10 mouse cellular contexts compared by ENCODE assay signal in the genomic region with DNA sequence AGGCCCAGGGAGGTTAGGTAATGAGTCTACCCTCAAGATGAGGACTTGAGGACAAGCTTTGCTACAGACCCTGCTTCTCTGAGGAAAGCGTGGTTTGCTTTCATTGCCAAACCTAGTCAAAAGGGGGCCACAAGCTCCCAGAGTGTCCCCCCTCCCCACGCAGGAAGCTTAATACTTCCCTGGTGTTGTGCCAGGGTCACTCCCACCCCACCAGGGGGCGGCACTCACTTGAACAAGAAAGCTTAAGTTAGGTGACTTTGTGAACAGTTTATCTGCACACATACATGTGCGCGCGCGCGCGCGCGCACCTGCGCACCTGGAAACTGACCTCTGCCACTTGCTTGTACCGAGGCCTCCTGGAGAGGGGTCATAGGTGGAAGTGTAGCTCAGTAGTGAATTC. TPM values are rescaled to one million over a fixed set of nuclear protein-coding genes. Genes with fewer than 3 reads are reported as not detected.
A peak's percentile ranks its signal among the peaks of the same experiment; 100 is the strongest.
DNase-seq lines count a peak whose midpoint lies in the region; ATAC-seq and TF ChIP-seq lines count a peak whose summit lies in the region.
"Had no signal": no experiment of that assay in that cellular context is flagged by ENCODE, and none has a peak within 500 bp of the region (broad histone marks: within the 10 kb centered on the region; RNA-seq: fewer than 3 reads in every experiment).

No protein-coding gene starts in this region.

- no peak overlapping the region for H3K4me2 ChIP-seq in hindbrain, embryonic 11.5 days (replicated peaks; ENCODE audit: low read depth, low read length)
- H3K4me2 ChIP-seq in embryonic facial prominence, embryonic 14.5 days (ENCODE audit: low read depth, low read length): peak overlapping the region; percentile 62

- no peaks in the 10 kb centered on the region for H3K27me3 ChIP-seq in hindbrain, embryonic 11.5 days (ENCODE audit: control insufficient read depth, insufficient read depth, low read length)
- peaks cover 26% of the 10 kb centered on the region for H3K27me3 ChIP-seq in hindbrain, embryonic 10.5 days (ENCODE audit: insufficient read depth, poor library complexity, severe bottlenecking)
- no peaks in the 10 kb centered on the region for H3K27me3 ChIP-seq in ES-Bruce4 (ENCODE audit: control insufficient read depth, insufficient read depth, low read length, poor library complexity, severe bottlenecking)
- H3K27me3 ChIP-seq in embryonic facial prominence, embryonic 14.5 days (replicated peaks; ENCODE audit: control insufficient read depth, insufficient read depth, low read length): no peaks in the 10 kb centered on the region
- peaks cover 45% of the 10 kb centered on the region for H3K27me3 ChIP-seq in midbrain, embryonic 10.5 days (ENCODE audit: low read depth, poor library complexity, severe bottlenecking)

- 86% methylated on average over 13 of the region's 13 CpGs for WGBS in hindbrain, embryonic 11.5 days
- 85% methylated on average over 13 of the region's 13 CpGs for WGBS in hindbrain, embryonic 10.5 days
- WGBS in embryonic facial prominence, embryonic 14.5 days: 82% methylated on average over 13 of the region's 13 CpGs
- 77% methylated on average over 13 of the region's 13 CpGs for WGBS in midbrain, embryonic 10.5 days

- H3K27ac ChIP-seq in hindbrain, embryonic 11.5 days (ENCODE audit: low read depth, low read length): no peak overlapping the region
- no peak overlapping the region for H3K27ac ChIP-seq in hindbrain, embryonic 10.5 days
- no peak overlapping the region for H3K27ac ChIP-seq in ES-Bruce4 (ENCODE audit: insufficient read depth, low read length)
- H3K27ac ChIP-seq in embryonic facial prominence, embryonic 14.5 days (replicated peaks; ENCODE audit: low read depth, low read length): no peak overlapping the region
- H3K27ac ChIP-seq in midbrain, embryonic 10.5 days (replicated peaks): no peak overlapping the region
- H3K27ac ChIP-seq: macrophage had no signal

- H3K9me3 ChIP-seq in hindbrain, embryonic 11.5 days (ENCODE audit: control insufficient read depth, low read length): no peaks in the 10 kb centered on the region
- no peaks in the 10 kb centered on the region for H3K9me3 ChIP-seq in hindbrain, embryonic 10.5 days
- no peaks in the 10 kb centered on the region for H3K9me3 ChIP-seq in ES-Bruce4 (replicated peaks; ENCODE audit: control insufficient read depth, insufficient read depth, low read length, poor library complexity, severe bottlenecking)
- no peaks in the 10 kb centered on the region for H3K9me3 ChIP-seq in embryonic facial prominence, embryonic 14.5 days (ENCODE audit: control insufficient read depth, low read length)
- H3K9me3 ChIP-seq in midbrain, embryonic 10.5 days (replicated peaks): no peaks in the 10 kb centered on the region

- H3K4me3 ChIP-seq in hindbrain, embryonic 11.5 days (ENCODE audit: low read depth, low read length): no peak overlapping the region
- no peak overlapping the region for H3K4me3 ChIP-seq in hindbrain, embryonic 10.5 days
- H3K4me3 ChIP-seq in ES-Bruce4 (ENCODE audit: low read depth, low read length): peak overlapping the region; percentile 43
- peak overlapping the region; percentile 53 for H3K4me3 ChIP-seq in embryonic facial prominence, embryonic 14.5 days (ENCODE audit: low read depth, low read length)
- no peak overlapping the region for H3K4me3 ChIP-seq in midbrain, embryonic 10.5 days

- no peak overlapping the region for H3K9ac ChIP-seq in hindbrain, embryonic 11.5 days (ENCODE audit: low read depth, low read length)
- H3K9ac ChIP-seq in ES-Bruce4 (ENCODE audit: low read depth, poor library complexity, severe bottlenecking): peak overlapping the region; percentile 75
- peak overlapping the region; percentile 25; the same call in 1 of the 2 replicates for H3K9ac ChIP-seq in embryonic facial prominence, embryonic 14.5 days (ENCODE audit: low read depth, low read length)

- DNase-seq in hindbrain, embryonic 11.5 days (ENCODE audit: low spot score): peak; percentile 9
- DNase-seq in hindbrain, embryonic 10.5 days (ENCODE audit: low spot score): no peak
- peak; percentile 36 for DNase-seq in embryonic facial prominence, embryonic 14.5 days (ENCODE audit: low spot score)
- DNase-seq in naive thymus-derived CD4-positive, alpha-beta T cell, adult 2 months (ENCODE audit: low read depth): peak; percentile 76
- DNase-seq in right cerebral cortex, postnatal 25 days: no peak
- no peak for DNase-seq in right cerebral cortex, postnatal 4 days
- DNase-seq in midbrain, embryonic 10.5 days (ENCODE audit: low spot score): no peak

- H3K36me3 ChIP-seq in hindbrain, embryonic 11.5 days (ENCODE audit: control insufficient read depth, insufficient read depth, low read length): no peaks in the 10 kb centered on the region
- H3K36me3 ChIP-seq in hindbrain, embryonic 10.5 days: peaks cover 10% of the 10 kb centered on the region; the same call in 1 of the 2 replicates
- no peaks in the 10 kb centered on the region for H3K36me3 ChIP-seq in ES-Bruce4 (ENCODE audit: control insufficient read depth, insufficient read depth, low read length, poor library complexity, severe bottlenecking)
- 0 out of 2 replicates have a peak, but pooled peaks cover 7% of the 10 kb centered on the region for H3K36me3 ChIP-seq in embryonic facial prominence, embryonic 14.5 days (ENCODE audit: control insufficient read depth, insufficient read depth, low read length)
- peaks cover 9% of the 10 kb centered on the region for H3K36me3 ChIP-seq in midbrain, embryonic 10.5 days

- no peak for TF ChIP-seq EP300 in ES-Bruce4 (IDR thresholded peaks at IDR 0.05; ENCODE audit: insufficient read depth, low read depth, low read length)

- ATAC-seq in hindbrain, embryonic 11.5 days (ENCODE audit: low FRiP score): no peak
- ATAC-seq in embryonic facial prominence, embryonic 14.5 days (ENCODE audit: low read depth): no peak

- TF ChIP-seq POLR2A in ES-Bruce4 (IDR thresholded peaks at IDR 0.05; ENCODE audit: insufficient read depth, low read length): no peak

- TF ChIP-seq CTCF in ES-Bruce4 (IDR thresholded peaks at IDR 0.05; ENCODE audit: low read depth, low read length): no peak

- no peaks in the 10 kb centered on the region; the same call in 1 of the 2 replicates for H3K4me1 ChIP-seq in hindbrain, embryonic 11.5 days (replicated peaks; ENCODE audit: control insufficient read depth, insufficient read depth, low read length)
- H3K4me1 ChIP-seq in hindbrain, embryonic 10.5 days (replicated peaks): peaks cover 30% of the 10 kb centered on the region
- no peaks in the 10 kb centered on the region for H3K4me1 ChIP-seq in ES-Bruce4 (ENCODE audit: control insufficient read depth, insufficient read depth, low read length)
- no peaks in the 10 kb centered on the region for H3K4me1 ChIP-seq in embryonic facial prominence, embryonic 14.5 days (ENCODE audit: control insufficient read depth, insufficient read depth, low read length)
- peaks cover 25% of the 10 kb centered on the region for H3K4me1 ChIP-seq in midbrain, embryonic 10.5 days

RNA-seq across cellular contexts. Expression of a gene that starts 2.3 kb away (rescaled TPM):
- polyA plus RNA-seq in hindbrain, embryonic 11.5 days (2014; fragmentation: Nextera tagmentation; extraction: Ambion mirVana): 2.2 and 3.6 TPM in 2 replicates
- 1.3 and 2.3 TPM in 2 replicates for polyA plus RNA-seq in hindbrain, embryonic 10.5 days (2016; fragmentation: Nextera tagmentation; extraction: Ambion mirVana)
- 45.6 and 50.1 TPM in 2 replicates for polyA plus RNA-seq in ES-Bruce4 (2011; ENCODE audit: insufficient read depth, insufficient read length, low read depth, missing spikeins)
- polyA plus RNA-seq in embryonic facial prominence, embryonic 14.5 days (2014; fragmentation: Nextera tagmentation; extraction: Ambion mirVana): 4.6 and 4.9 TPM in 2 replicates
- polyA plus RNA-seq in midbrain, embryonic 10.5 days (2016; fragmentation: Nextera tagmentation; extraction: Ambion mirVana): 1.1 and 1.7 TPM in 2 replicates

RNA-seq across cellular contexts. Expression of a gene that starts 7.2 kb away (rescaled TPM):
- not detected in 2 replicates for polyA plus RNA-seq in hindbrain, embryonic 11.5 days (2014; fragmentation: Nextera tagmentation; extraction: Ambion mirVana)
- polyA plus RNA-seq in hindbrain, embryonic 10.5 days (2016; fragmentation: Nextera tagmentation; extraction: Ambion mirVana): not detected in 2 replicates
- not detected in 2 replicates for polyA plus RNA-seq in ES-Bruce4 (2011; ENCODE audit: insufficient read depth, insufficient read length, low read depth, missing spikeins)
- not detected in 2 replicates for polyA plus RNA-seq in embryonic facial prominence, embryonic 14.5 days (2014; fragmentation: Nextera tagmentation; extraction: Ambion mirVana)
- polyA plus RNA-seq in midbrain, embryonic 10.5 days (2016; fragmentation: Nextera tagmentation; extraction: Ambion mirVana): not detected in 2 replicates
- polyA plus RNA-seq: frontal cortex, adult 2 months had no signal

RNA-seq across cellular contexts. Expression of a gene that starts 11.5 kb away (rescaled TPM):
- 3.6 TPM in 2 replicates for polyA plus RNA-seq in hindbrain, embryonic 11.5 days (2014; fragmentation: Nextera tagmentation; extraction: Ambion mirVana)
- polyA plus RNA-seq in hindbrain, embryonic 10.5 days (2016; fragmentation: Nextera tagmentation; extraction: Ambion mirVana): 4.8 and 5.0 TPM in 2 replicates
- polyA plus RNA-seq in ES-Bruce4 (2011; ENCODE audit: insufficient read depth, insufficient read length, low read depth, missing spikeins): 0.40 and 0.84 TPM in 2 replicates
- 12.6 and 14.5 TPM in 2 replicates for polyA plus RNA-seq in embryonic facial prominence, embryonic 14.5 days (2014; fragmentation: Nextera tagmentation; extraction: Ambion mirVana)
- polyA plus RNA-seq in midbrain, embryonic 10.5 days (2016; fragmentation: Nextera tagmentation; extraction: Ambion mirVana): 3.0 and 4.1 TPM in 2 replicates

RNA-seq across cellular contexts. Expression of a gene that starts 12.2 kb away (rescaled TPM):
- polyA plus RNA-seq in hindbrain, embryonic 11.5 days (2014; fragmentation: Nextera tagmentation; extraction: Ambion mirVana): not detected in 2 replicates
- polyA plus RNA-seq in hindbrain, embryonic 10.5 days (2016; fragmentation: Nextera tagmentation; extraction: Ambion mirVana): not detected in 2 replicates
- not detected in 2 replicates for polyA plus RNA-seq in ES-Bruce4 (2011; ENCODE audit: insufficient read depth, insufficient read length, low read depth, missing spikeins)
- not detected in 2 replicates for polyA plus RNA-seq in embryonic facial prominence, embryonic 14.5 days (2014; fragmentation: Nextera tagmentation; extraction: Ambion mirVana)
- not detected in 2 replicates for polyA plus RNA-seq in midbrain, embryonic 10.5 days (2016; fragmentation: Nextera tagmentation; extraction: Ambion mirVana)
- polyA plus RNA-seq: frontal cortex, adult 2 months; macrophage had no signal

RNA-seq across cellular contexts. Expression of a gene that starts 17.2 kb away (rescaled TPM):
- 39.0 and 44.3 TPM in 2 replicates for polyA plus RNA-seq in hindbrain, embryonic 11.5 days (2014; fragmentation: Nextera tagmentation; extraction: Ambion mirVana)
- 34.7 and 38.6 TPM in 2 replicates for polyA plus RNA-seq in hindbrain, embryonic 10.5 days (2016; fragmentation: Nextera tagmentation; extraction: Ambion mirVana)
- polyA plus RNA-seq in ES-Bruce4 (2011; ENCODE audit: insufficient read depth, insufficient read length, low read depth, missing spikeins): 38.6 and 41.7 TPM in 2 replicates
- 38.0 and 42.5 TPM in 2 replicates for polyA plus RNA-seq in embryonic facial prominence, embryonic 14.5 days (2014; fragmentation: Nextera tagmentation; extraction: Ambion mirVana)
- 30.8 and 39.4 TPM in 2 replicates for polyA plus RNA-seq in midbrain, embryonic 10.5 days (2016; fragmentation: Nextera tagmentation; extraction: Ambion mirVana)

Comparison
In these comparisons a context has a peak if more than half of its experiments do, and no peak if none do; other contexts are left out.
1. DNase-seq: peak in hindbrain, embryonic 11.5 days (single experiment), embryonic facial prominence, embryonic 14.5 days (single experiment) and naive thymus-derived CD4-positive, alpha-beta T cell, adult 2 months (single experiment); none in hindbrain, embryonic 10.5 days (single experiment), right cerebral cortex, postnatal 25 days (single experiment), right cerebral cortex, postnatal 4 days (single experiment) and midbrain, embryonic 10.5 days (single experiment).
2. H3K4me3 ChIP-seq: peak in ES-Bruce4 (single experiment) and embryonic facial prominence, embryonic 14.5 days (single experiment); none in hindbrain, embryonic 11.5 days (single experiment), hindbrain, embryonic 10.5 days (single experiment) and midbrain, embryonic 10.5 days (single experiment).